Comparison of ENCODE assay signal across 15 mouse cellular contexts in the genomic region with DNA sequence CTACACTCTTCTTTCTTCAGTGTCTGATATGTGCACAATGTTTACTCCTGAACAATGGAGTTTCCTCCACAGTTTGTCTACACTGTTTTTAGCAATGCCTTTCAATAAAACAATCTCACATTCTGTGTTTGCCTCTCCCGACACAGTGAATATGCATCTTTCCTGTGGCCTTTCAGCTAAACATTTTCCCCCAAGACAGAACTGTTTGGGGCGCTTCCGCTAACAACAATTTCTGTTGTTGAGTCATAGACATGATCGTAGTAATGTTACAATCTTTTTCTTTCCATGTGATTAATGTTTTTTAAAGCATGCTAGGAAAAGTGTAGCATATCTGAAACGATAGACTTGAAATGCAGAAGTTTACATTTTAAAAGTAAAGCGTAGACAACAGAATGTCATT.
"Had no signal": no experiment of that assay in that cellular context is flagged by ENCODE, and none has a peak within 500 bp of the region (broad histone marks: within the 10 kb centered on the region; RNA-seq: fewer than 3 reads in every experiment).

No protein-coding gene starts in this region.

- H3K4me3 ChIP-seq: kidney, embryonic 15.5 days; left cerebral cortex, adult 2 months; liver, embryonic 13.5 days; lung, embryonic 15.5 days; neural tube, embryonic 12.5 days; neural tube, embryonic 15.5 days had no signal

- H3K27me3 ChIP-seq: kidney, embryonic 15.5 days; liver, embryonic 13.5 days; lung, embryonic 15.5 days; neural tube, embryonic 12.5 days; neural tube, embryonic 15.5 days had no signal

- H3K36me3 ChIP-seq: kidney, embryonic 15.5 days; liver, embryonic 13.5 days; lung, embryonic 15.5 days; neural tube, embryonic 12.5 days; neural tube, embryonic 15.5 days had no signal

- H3K4me2 ChIP-seq: kidney, embryonic 15.5 days; liver, embryonic 13.5 days; lung, embryonic 15.5 days; midbrain, embryonic 11.5 days; neural tube, embryonic 12.5 days; neural tube, embryonic 15.5 days had no signal

- H3K9ac ChIP-seq: kidney, embryonic 15.5 days; liver, embryonic 13.5 days; lung, embryonic 15.5 days; neural tube, embryonic 12.5 days; neural tube, embryonic 15.5 days had no signal

- H3K27ac ChIP-seq: kidney, embryonic 15.5 days; left cerebral cortex, adult 2 months; liver, embryonic 13.5 days; lung, embryonic 15.5 days; neural tube, embryonic 12.5 days; neural tube, embryonic 15.5 days; stomach, postnatal 0 days had no signal

- H3K9me3 ChIP-seq: kidney, embryonic 15.5 days; liver, embryonic 13.5 days; lung, embryonic 15.5 days; neural tube, embryonic 12.5 days; neural tube, embryonic 15.5 days had no signal

- H3K4me1 ChIP-seq: liver, embryonic 13.5 days; neural tube, embryonic 12.5 days; neural tube, embryonic 15.5 days had no signal

- DNase-seq: kidney, adult 8-10 months; layer of hippocampus, postnatal 36 days; liver, embryonic 13.5 days; midbrain, embryonic 14.5 days; right cerebral cortex, adult 18-20 months; right cerebral cortex, postnatal 14 days; right cerebral cortex, postnatal 4 days; thymus, postnatal 25 days had no signal
